Mouse (Mus musculus) kidney, postnatal 36 days (tissue): ENCODE measurements around the gene Gm20388.

Experiments used
- DNase-seq, 2 experiments: peaks; one replicate each; pipeline ENCODE4 v3.0.0; 2021 to 2022; ENCODE audit warnings: mixed read lengths in 2 of 2

The Gm20388 gene

GRCm38 (mm10) chr8:122286899-122287298 is 2376.3 kb downstream of the Gm20388 start:
- no peak for DNase-seq

- DNase-seq, result no peak
These were observed 2377.1 kb downstream of the Gm20388 start for GRCm38 (mm10) chr8:122287742-122288141.

- no peak for DNase-seq
These were observed 2377.7 kb downstream of the Gm20388 start for GRCm38 (mm10) chr8:122288344-122288743.

GRCm38 (mm10) chr8:122291075-122291474 is 2380.4 kb downstream of the Gm20388 start:
- DNase-seq, result no peak

GRCm38 (mm10) chr8:122291549-122291948 is 2380.9 kb downstream of the Gm20388 start:
- DNase-seq, result no peak

GRCm38 (mm10) chr8:122293484-122293883 is 2382.8 kb downstream of the Gm20388 start:
- DNase-seq, result no peak

GRCm38 (mm10) chr8:122294273-122294683 is 2383.6 kb downstream of the Gm20388 start:
- DNase-seq, result peak; percentile 82 to 93

- no peak for DNase-seq
These were observed 2384.7 kb downstream of the Gm20388 start for GRCm38 (mm10) chr8:122295389-122295788.

- peak; percentile 14 to 33 for DNase-seq
These were observed 2385.7 kb downstream of the Gm20388 start for GRCm38 (mm10) chr8:122296173-122297001.

GRCm38 (mm10) chr8:122299581-122300254 is 2389.1 kb downstream of the Gm20388 start:
- DNase-seq, result no peak

GRCm38 (mm10) chr8:122301081-122301480 is 2390.4 kb downstream of the Gm20388 start:
- no peak for DNase-seq

- DNase-seq, result no peak
These were observed 2391.2 kb downstream of the Gm20388 start for GRCm38 (mm10) chr8:122301866-122302265.

GRCm38 (mm10) chr8:122303451-122303850 is 2392.8 kb downstream of the Gm20388 start:
- no peak for DNase-seq

GRCm38 (mm10) chr8:122304058-122304457 is 2393.4 kb downstream of the Gm20388 start:
- no peak for DNase-seq

GRCm38 (mm10) chr8:122306660-122307399 is 2396.2 kb downstream of the Gm20388 start:
- DNase-seq, result peak; percentile 39 to 66

- DNase-seq, result no peak
These were observed 2397.2 kb downstream of the Gm20388 start for GRCm38 (mm10) chr8:122307836-122308235.

- DNase-seq, result no peak
These were observed 2398.6 kb downstream of the Gm20388 start for GRCm38 (mm10) chr8:122309272-122309671.

GRCm38 (mm10) chr8:122311115-122311514 is 2400.5 kb downstream of the Gm20388 start:
- DNase-seq, result no peak

- no peak for DNase-seq
These were observed 2401.9 kb downstream of the Gm20388 start for GRCm38 (mm10) chr8:122312553-122312952.

- DNase-seq, result no peak
These were observed 2402.7 kb downstream of the Gm20388 start for GRCm38 (mm10) chr8:122313310-122313709.

GRCm38 (mm10) chr8:122314899-122315496 is 2404.4 kb downstream of the Gm20388 start:
- peak; percentile 67 to 69 for DNase-seq

- no peak for DNase-seq
These were observed 2405.8 kb downstream of the Gm20388 start for GRCm38 (mm10) chr8:122316402-122316801.
